ENCODE assay signal across 14 mouse cellular contexts in the genomic region with DNA sequence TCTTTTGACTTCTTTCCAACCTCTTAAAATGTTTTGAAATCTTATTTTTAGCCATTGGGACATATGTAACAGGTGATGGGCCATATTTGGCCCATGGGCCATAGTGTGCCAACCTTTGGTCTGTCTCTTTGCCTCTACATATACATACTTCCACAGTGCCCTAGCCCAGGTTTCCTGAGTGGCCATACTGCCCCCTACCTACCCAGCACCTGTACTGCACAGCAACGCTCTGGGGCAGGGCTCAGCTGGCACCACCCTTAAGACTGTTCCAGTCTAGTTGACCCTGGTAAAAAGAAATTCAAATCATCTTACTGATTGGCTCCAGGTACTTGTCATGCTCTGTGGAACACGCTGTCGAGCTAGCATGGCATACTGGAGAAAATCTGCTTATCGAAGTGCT. TPM values are rescaled to one million over a fixed set of nuclear protein-coding genes. Genes with fewer than 3 reads are reported as not detected.
DNase-seq lines count a peak whose midpoint lies in the region; ATAC-seq and TF ChIP-seq lines count a peak whose summit lies in the region.
"Had no signal": no experiment of that assay in that cellular context is flagged by ENCODE, and none has a peak within 500 bp of the region (broad histone marks: within the 10 kb centered on the region; RNA-seq: fewer than 3 reads in every experiment).

No protein-coding gene starts in this region.

- H3K4me3 ChIP-seq in kidney, postnatal 0 days (replicated peaks; ENCODE audit: low read depth, low read length): no peak overlapping the region
- no peak overlapping the region for H3K4me3 ChIP-seq in testis, adult 2 months (ENCODE audit: control insufficient read depth, low read depth, low read length)
- no peak overlapping the region for H3K4me3 ChIP-seq in stomach, postnatal 0 days (ENCODE audit: low read depth, low read length)
- H3K4me3 ChIP-seq in forebrain, embryonic 16.5 days (replicated peaks; ENCODE audit: low read length): no peak overlapping the region
- H3K4me3 ChIP-seq: forebrain, embryonic 12.5 days; heart, embryonic 13.5 days; neural tube, embryonic 12.5 days had no signal

- H3K9me3 ChIP-seq in kidney, postnatal 0 days (replicated peaks; ENCODE audit: low read length): no peaks in the 10 kb centered on the region
- H3K9me3 ChIP-seq in stomach, postnatal 0 days (ENCODE audit: control insufficient read depth, low read length): no peaks in the 10 kb centered on the region
- no peaks in the 10 kb centered on the region for H3K9me3 ChIP-seq in forebrain, embryonic 16.5 days (ENCODE audit: control insufficient read depth, low read length)
- H3K9me3 ChIP-seq: forebrain, embryonic 12.5 days; heart, embryonic 13.5 days; neural tube, embryonic 12.5 days had no signal

- no peak for TF ChIP-seq EP300 in stomach, postnatal 0 days (optimal IDR thresholded peaks at IDR 0.05)

- no peak for ATAC-seq in kidney, postnatal 0 days (replicated peaks; ENCODE audit: low FRiP score, low read depth)
- ATAC-seq in stomach, postnatal 0 days (ENCODE audit: low FRiP score, low TSS enrichment): no peak
- no peak for ATAC-seq in forebrain, embryonic 16.5 days

- H3K36me3 ChIP-seq in kidney, postnatal 0 days (ENCODE audit: insufficient read depth, low read length): no peaks in the 10 kb centered on the region
- no peaks in the 10 kb centered on the region for H3K36me3 ChIP-seq in testis, adult 2 months (ENCODE audit: control insufficient read depth, insufficient read depth, low read length)
- no peaks in the 10 kb centered on the region for H3K36me3 ChIP-seq in stomach, postnatal 0 days (ENCODE audit: control insufficient read depth, insufficient read depth, low read length)
- H3K36me3 ChIP-seq in forebrain, embryonic 16.5 days (ENCODE audit: control insufficient read depth, insufficient read depth): no peaks in the 10 kb centered on the region
- H3K36me3 ChIP-seq: forebrain, embryonic 12.5 days; heart, embryonic 13.5 days; neural tube, embryonic 12.5 days had no signal

- H3K9ac ChIP-seq in kidney, postnatal 0 days (ENCODE audit: low read depth, low read length): no peak overlapping the region
- H3K9ac ChIP-seq in stomach, postnatal 0 days (ENCODE audit: low read length): no peak overlapping the region
- H3K9ac ChIP-seq in forebrain, embryonic 16.5 days (replicated peaks; ENCODE audit: low read depth, low read length): no peak overlapping the region
- H3K9ac ChIP-seq: forebrain, embryonic 12.5 days; heart, embryonic 13.5 days; neural tube, embryonic 12.5 days had no signal

- WGBS in kidney, postnatal 0 days: 52% methylated on average over 4 of the region's 4 CpGs
- 51% methylated on average over 4 of the region's 4 CpGs for WGBS in stomach, postnatal 0 days
- WGBS in forebrain, embryonic 16.5 days: 55% methylated on average over 4 of the region's 4 CpGs

- H3K27ac ChIP-seq in kidney, postnatal 0 days: no peak overlapping the region
- no peak overlapping the region for H3K27ac ChIP-seq in testis, adult 2 months (ENCODE audit: control insufficient read depth, insufficient read depth, low read depth, low read length)
- no peak overlapping the region for H3K27ac ChIP-seq in stomach, postnatal 0 days (replicated peaks)
- no peak overlapping the region for H3K27ac ChIP-seq in forebrain, embryonic 16.5 days (ENCODE audit: low read length)
- H3K27ac ChIP-seq: forebrain, embryonic 12.5 days; heart, embryonic 13.5 days; neural tube, embryonic 12.5 days had no signal

- DNase-seq in adrenal gland, postnatal 10 days: peak; percentile 15
- DNase-seq in adrenal gland, postnatal 4 days (ENCODE audit: low spot score in 2 of 2): no peak
- DNase-seq in kidney, postnatal 0 days (ENCODE audit: low spot score): no peak
- DNase-seq in kidney, adult 18-20 months: no peak
- no peak for DNase-seq in testis, postnatal 10 days (ENCODE audit: low spot score)
- DNase-seq in stomach, postnatal 0 days (ENCODE audit: low spot score): no peak
- DNase-seq: cerebellum, adult 9-11 months; lung, postnatal 36 days; right cerebral cortex, postnatal 4 days had no signal

- no peak overlapping the region for H3K4me2 ChIP-seq in kidney, postnatal 0 days (ENCODE audit: low read length)
- no peak overlapping the region for H3K4me2 ChIP-seq in stomach, postnatal 0 days (replicated peaks; ENCODE audit: low read depth)
- H3K4me2 ChIP-seq in forebrain, embryonic 16.5 days (ENCODE audit: low read length): no peak overlapping the region
- H3K4me2 ChIP-seq: forebrain, embryonic 12.5 days; heart, embryonic 13.5 days; neural tube, embryonic 12.5 days had no signal

- H3K27me3 ChIP-seq in kidney, postnatal 0 days (ENCODE audit: insufficient read depth, low read length): no peaks in the 10 kb centered on the region
- no peaks in the 10 kb centered on the region for H3K27me3 ChIP-seq in testis, adult 2 months (ENCODE audit: control insufficient read depth, insufficient read depth, low read length)
- no peaks in the 10 kb centered on the region for H3K27me3 ChIP-seq in stomach, postnatal 0 days (ENCODE audit: control insufficient read depth, insufficient read depth, low read length)
- no peaks in the 10 kb centered on the region for H3K27me3 ChIP-seq in forebrain, embryonic 16.5 days (replicated peaks; ENCODE audit: control insufficient read depth, insufficient read depth, low read length)
- H3K27me3 ChIP-seq: neural tube, embryonic 12.5 days had no signal

- peak; percentile 38; the same call in 1 of the 2 replicates for TF ChIP-seq CTCF in kidney, postnatal 0 days (IDR thresholded peaks at IDR 0.05; ENCODE audit: low read depth)
- peak; percentile 27; the same call in 1 of the 2 replicates for TF ChIP-seq CTCF in testis, adult 2 months (IDR thresholded peaks at IDR 0.05; ENCODE audit: control insufficient read depth, insufficient read depth, insufficient replicate concordance, low read depth, low read length)
- peak; percentile 41 for TF ChIP-seq CTCF in stomach, postnatal 0 days (IDR thresholded peaks at IDR 0.05; ENCODE audit: low read depth)

- no peaks in the 10 kb centered on the region for H3K4me1 ChIP-seq in kidney, postnatal 0 days (replicated peaks; ENCODE audit: insufficient read depth, low read length)
- H3K4me1 ChIP-seq in testis, adult 2 months (ENCODE audit: control insufficient read depth, insufficient read depth, low read length): no peaks in the 10 kb centered on the region
- H3K4me1 ChIP-seq in stomach, postnatal 0 days (replicated peaks; ENCODE audit: control insufficient read depth, insufficient read depth): no peaks in the 10 kb centered on the region
- H3K4me1 ChIP-seq in forebrain, embryonic 16.5 days (replicated peaks; ENCODE audit: control insufficient read depth, insufficient read depth, low read length): peaks cover 9% of the 10 kb centered on the region
- H3K4me1 ChIP-seq: heart, embryonic 13.5 days; neural tube, embryonic 12.5 days had no signal

- TF ChIP-seq POLR2A in testis, adult 2 months (IDR thresholded peaks at IDR 0.05; ENCODE audit: control insufficient read depth, low read depth, low read length): no peak

RNA-seq across cellular contexts. Expression of a gene that starts 53.5 kb away (rescaled TPM):
- 10 to 100 TPM; 19.7 to 24.5 TPM for total RNA-seq in adrenal gland, postnatal 10 days (2021)
- 10 to 100 TPM; 24.4 to 24.8 TPM for total RNA-seq in adrenal gland, postnatal 4 days (2021)
- 32.6 and 36.1 TPM in 2 replicates for polyA plus RNA-seq in kidney, postnatal 0 days (2015; fragmentation: Nextera tagmentation; extraction: Ambion mirVana)
- 6.0 and 9.0 TPM in 2 replicates for polyA plus RNA-seq in testis, adult 2 months (2012; rRNA removed)
- polyA plus RNA-seq in stomach, postnatal 0 days (2015; fragmentation: Nextera tagmentation; extraction: Ambion mirVana): 18.2 and 18.3 TPM in 2 replicates
- polyA plus RNA-seq in forebrain, embryonic 16.5 days (2015; fragmentation: Nextera tagmentation; extraction: Ambion mirVana): 72.2 and 80.1 TPM in 2 replicates
